Mouse (Mus musculus): Measurements from ENCODE around the gene Abraxas1.

GRCm38 (mm10) chr5:100758121-100758520, 62.6 kb downstream of the Abraxas1 start:
- TF ChIP-seq POLR2A (IDR thresholded peaks at IDR 0.05; ENCODE audit: borderline replicate concordance, low read depth, low read length) (no peak), CTCF (IDR thresholded peaks at IDR 0.05; ENCODE audit: low read depth, low read length) (no peak)

Measured in bone marrow macrophage, adult 2 months (primary cell).